Mouse (Mus musculus) liver, embryonic 11.5 days (tissue): Measurements from ENCODE around the gene Dpm3. TPM values are rescaled to one million over a fixed set of nuclear protein-coding genes. Genes with fewer than 3 reads are reported as not detected.
A peak's percentile ranks its signal among the peaks of the same experiment; 100 is the strongest.

Experiments
- ATAC-seq: fragments of 200-750 bp; cut with Nextera tagmentation; replicated peaks from 2 replicates; pipeline ENCODE4 v1.8.0; 2017; ENCODE audit warnings: moderate number of reproducible peaks, mild to moderate bottlenecking, moderate TSS enrichment, moderate library complexity; ENCODE audit not compliant: low FRiP score
- DNase-seq: peaks from one replicate; pipeline ENCODE4 v3.0.0-alpha.2; 2017; ENCODE audit warnings: low spot score
- H3K27ac ChIP-seq: fragments of 300-500 bp; sonication (generic); 2 replicates; pipeline ENCODE4 v1.5.1; 2014; ENCODE audit warnings: mild to moderate bottlenecking, low read depth, low read length, control low read depth
- H3K27me3 ChIP-seq: fragments of 300-500 bp; sonication (generic); replicated peaks from 2 replicates; pipeline ENCODE4 v1.6.1; 2014; ENCODE audit warnings: low read length, mixed read lengths; ENCODE audit not compliant: control insufficient read depth, insufficient read depth
- H3K36me3 ChIP-seq: fragments of 300-500 bp; sonication (generic); 2 replicates; pipeline ENCODE4 v1.6.1; 2014; ENCODE audit warnings: mild to moderate bottlenecking, low read length, moderate library complexity, mixed read lengths; ENCODE audit not compliant: control insufficient read depth, insufficient read depth
- H3K4me1 ChIP-seq: fragments of 300-500 bp; sonication (generic); replicated peaks from 2 replicates; pipeline ENCODE4 v1.6.1; 2014; ENCODE audit warnings: low read length, mixed read lengths; ENCODE audit not compliant: control insufficient read depth, insufficient read depth
- H3K4me2 ChIP-seq: fragments of 300-500 bp; sonication (generic); 2 replicates; pipeline ENCODE4 v1.6.1; 2014; ENCODE audit warnings: mild to moderate bottlenecking, control low read depth, moderate library complexity
- H3K4me3 ChIP-seq: fragments of 300-500 bp; sonication (generic); 2 replicates; pipeline ENCODE4 v1.5.1; 2014; ENCODE audit warnings: low read depth, low read length, control low read depth
- H3K9ac ChIP-seq: fragments of 300-500 bp; sonication (generic); 2 replicates; pipeline ENCODE4 v1.6.1; 2014; ENCODE audit warnings: low read depth, low read length, control low read depth
- H3K9me3 ChIP-seq: fragments of 300-500 bp; sonication (generic); 2 replicates; pipeline ENCODE4 v1.6.1; 2016; ENCODE audit warnings: low read length, inconsistent platforms, mixed read lengths; ENCODE audit not compliant: control insufficient read depth
- WGBS: fragments of 180-500 bp; shearing (Covaris S2); extraction: QIAGEN DNeasy Blood & Tissue Kit; methylation state at CpG from one replicate; pipeline ENCODE4 v1.1.7; 2014; 5-methylcytosine and 5-hydroxymethylcytosine counted together
- polyA plus RNA-seq: library from polyadenylated mRNA; unstranded; fragments of >200 nt; fragmentation: Nextera tagmentation; extraction: Ambion mirVana; gene quantifications from 2 replicates; pipeline ENCODE4 v1.2.1, GENCODE M21; 2014

Dpm3 gene
- polyA plus RNA-seq, 1 experiment from 2014 or later: 118 TPM

DNA sequence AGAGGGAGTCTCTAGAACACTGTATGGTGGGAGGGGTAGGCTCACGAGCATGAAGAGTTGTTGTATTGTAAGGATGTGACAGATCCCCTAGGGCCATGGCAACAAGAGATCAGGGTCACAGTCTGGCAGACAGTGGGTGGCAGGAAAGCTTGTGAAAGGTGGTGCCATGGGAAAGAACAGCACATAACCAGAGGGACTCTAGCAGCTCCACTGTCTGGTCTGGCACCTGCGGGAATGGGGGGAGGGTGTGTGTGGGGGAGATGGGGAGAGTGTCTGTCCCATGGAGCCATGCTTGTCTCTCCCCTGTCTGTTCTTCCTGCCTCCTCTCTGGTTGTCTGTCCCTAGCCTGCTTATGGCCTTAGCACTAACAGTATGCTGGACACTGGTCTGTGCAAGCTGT, 26.4 kb downstream of the Dpm3 start:
- no peak overlapping the region for H3K4me3 ChIP-seq
- no peaks in the 10 kb centered on the region for H3K36me3 ChIP-seq
- H3K9me3 ChIP-seq: no peaks in the 10 kb centered on the region
- no peak overlapping the region for H3K9ac ChIP-seq
- DNase-seq: peak; percentile 27
- H3K27me3 ChIP-seq: peaks cover 17% of the 10 kb centered on the region
- H3K4me1 ChIP-seq: peaks cover 6% of the 10 kb centered on the region
- no peak overlapping the region for H3K27ac ChIP-seq
- no peak for ATAC-seq
- 40% methylated on average over 2 of the region's 2 CpGs for WGBS
- H3K4me2 ChIP-seq: no peak overlapping the region; the same call in 1 of the 2 replicates

DNA sequence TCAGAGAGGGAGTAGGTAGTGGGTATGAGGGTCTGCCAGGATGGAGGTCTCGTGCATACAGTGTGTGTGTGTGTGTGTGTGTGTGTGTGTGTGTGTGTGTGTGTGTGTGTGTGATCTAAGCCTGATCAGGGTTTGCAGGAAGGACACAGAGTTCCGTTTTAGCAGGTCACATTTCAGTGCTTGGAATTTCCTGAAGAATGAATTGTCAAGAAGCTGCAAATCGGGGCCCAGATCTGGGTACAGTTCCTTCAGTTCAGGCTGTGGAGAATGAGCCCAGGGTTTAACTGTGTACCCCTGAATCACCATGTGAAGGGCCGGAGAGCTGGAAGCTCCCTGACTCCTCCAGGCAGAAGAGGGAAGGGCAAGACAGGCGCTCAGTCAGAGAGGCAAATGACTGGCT, 28.1 kb downstream of the Dpm3 start:
- no peaks in the 10 kb centered on the region for H3K4me1 ChIP-seq
- no peak for ATAC-seq

DNA sequence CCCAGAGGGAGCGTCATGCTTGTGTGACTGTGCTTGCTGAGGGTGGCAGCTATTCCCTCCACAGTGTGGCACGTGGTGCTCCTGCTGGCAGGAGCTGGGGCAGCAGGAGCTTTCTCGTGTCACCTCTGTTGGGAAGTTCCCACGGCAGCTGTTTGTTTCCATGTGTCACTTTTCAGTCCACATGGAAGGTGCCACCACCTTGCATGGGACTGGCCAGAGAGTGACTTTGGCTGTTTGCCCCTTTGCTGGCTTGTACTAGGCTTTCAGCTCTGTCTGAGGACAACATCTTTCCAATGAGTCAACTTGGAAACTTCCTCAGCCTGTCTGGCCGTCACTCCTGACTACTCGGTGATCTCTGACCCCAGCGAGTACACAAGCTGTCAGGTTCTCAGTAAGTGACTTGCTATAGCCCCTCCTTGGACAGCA, 29.4 kb downstream of the Dpm3 start:
- no peak overlapping the region for H3K4me3 ChIP-seq
- H3K9ac ChIP-seq: no peak overlapping the region
- no peaks in the 10 kb centered on the region for H3K9me3 ChIP-seq
- H3K4me2 ChIP-seq: no peak overlapping the region
- H3K27ac ChIP-seq: no peak overlapping the region
- H3K4me1 ChIP-seq: no peaks in the 10 kb centered on the region
- H3K27me3 ChIP-seq: 0 out of 2 replicates have a peak, but pooled peaks cover 4% of the 10 kb centered on the region
- ATAC-seq: no peak
- DNase-seq: peak; percentile 28
- 41% methylated on average over 7 of the region's 7 CpGs for WGBS
- H3K36me3 ChIP-seq: no peaks in the 10 kb centered on the region

More for the DNA sequence above, 28.1 kb downstream of the Dpm3 start:
- Histone ChIP-seq H3K36me3 (no peaks in the 10 kb centered on the region), H3K4me3 (no peak overlapping the region), H3K9ac (no peak overlapping the region), H3K27me3 (0 out of 2 replicates have a peak, but pooled peaks cover 4% of the 10 kb centered on the region), H3K9me3 (no peaks in the 10 kb centered on the region), H3K27ac (no peak overlapping the region), H3K4me2 (no peak overlapping the region)
- DNase-seq: peak; percentile 26
- WGBS: 59% methylated on average over 5 of the region's 5 CpGs

- H3K27ac ChIP-seq: no peak overlapping the region
- DNase-seq (no peak), ATAC-seq (no peak)
- H3K9me3 ChIP-seq: no peaks in the 10 kb centered on the region
- H3K27me3 ChIP-seq: 0 out of 2 replicates have a peak, but pooled peaks cover 2% of the 10 kb centered on the region
- no peaks in the 10 kb centered on the region; the same call in 1 of the 2 replicates for H3K4me1 ChIP-seq
- 35% methylated on average over 10 of the region's 10 CpGs for WGBS
- H3K4me2 ChIP-seq: no peak overlapping the region
- no peaks in the 10 kb centered on the region for H3K36me3 ChIP-seq
- no peak overlapping the region for H3K9ac ChIP-seq
- H3K4me3 ChIP-seq: no peak overlapping the region
Observed at GRCm38 (mm10) chr3:89291874-89292273, 32.7 kb downstream of the Dpm3 start.

GRCm38 (mm10) chr3:89292303-89292702, 33.1 kb downstream of the Dpm3 start:
- ATAC-seq (no peak), DNase-seq (no peak)
- H3K4me2 ChIP-seq: no peak overlapping the region
- H3K36me3 ChIP-seq: no peaks in the 10 kb centered on the region
- H3K27ac ChIP-seq: no peak overlapping the region
- WGBS: 82% methylated on average over 5 of the region's 5 CpGs
- H3K27me3 ChIP-seq: 0 out of 2 replicates have a peak, but pooled peaks cover 2% of the 10 kb centered on the region
- no peaks in the 10 kb centered on the region; the same call in 1 of the 2 replicates for H3K4me1 ChIP-seq
- H3K9me3 ChIP-seq: no peaks in the 10 kb centered on the region
- H3K4me3 ChIP-seq: no peak overlapping the region
- H3K9ac ChIP-seq: no peak overlapping the region

- no peaks in the 10 kb centered on the region for H3K9me3 ChIP-seq
- H3K27ac ChIP-seq: no peak overlapping the region
- H3K27me3 ChIP-seq: 0 out of 2 replicates have a peak, but pooled peaks cover 4% of the 10 kb centered on the region
- H3K36me3 ChIP-seq: no peaks in the 10 kb centered on the region
- H3K4me2 ChIP-seq: no peak overlapping the region
- H3K9ac ChIP-seq: no peak overlapping the region
- H3K4me3 ChIP-seq: no peak overlapping the region
- 83% methylated on average over 11 of the region's 11 CpGs for WGBS
- no peaks in the 10 kb centered on the region; the same call in 1 of the 2 replicates for H3K4me1 ChIP-seq
- DNase-seq (no peak), ATAC-seq (no peak)
Observed at GRCm38 (mm10) chr3:89293247-89293918, 34.2 kb downstream of the Dpm3 start.

DNA sequence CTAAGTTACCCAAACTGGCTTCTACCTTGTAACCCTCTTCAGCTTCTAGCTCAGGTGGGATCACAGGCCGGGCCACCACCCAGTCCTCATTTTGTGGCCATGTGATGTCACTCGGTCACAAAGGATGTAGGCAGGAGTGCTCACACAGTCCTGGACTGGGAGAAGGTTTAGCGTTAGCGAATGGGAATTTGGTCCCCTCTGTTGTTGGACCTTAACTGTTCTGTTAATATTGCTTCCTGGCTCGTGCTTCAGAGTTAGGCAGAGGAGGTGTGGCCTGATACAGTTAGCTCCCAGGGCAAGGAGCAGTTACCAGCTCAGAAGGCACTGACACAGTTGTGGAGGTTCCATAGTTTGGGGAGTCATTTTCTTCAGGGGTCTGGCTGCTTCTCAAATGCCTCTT, 35.0 kb downstream of the Dpm3 start:
- no peak overlapping the region for H3K9ac ChIP-seq
- H3K4me1 ChIP-seq: no peaks in the 10 kb centered on the region; the same call in 1 of the 2 replicates
- no peak for DNase-seq
- WGBS: 74% methylated on average over 5 of the region's 5 CpGs
- H3K36me3 ChIP-seq: no peaks in the 10 kb centered on the region
- no peak overlapping the region for H3K4me2 ChIP-seq
- no peak overlapping the region for H3K4me3 ChIP-seq
- ATAC-seq: no peak
- H3K27me3 ChIP-seq: peaks cover 2% of the 10 kb centered on the region; the same call in 1 of the 2 replicates
- H3K9me3 ChIP-seq: no peaks in the 10 kb centered on the region
- no peak overlapping the region for H3K27ac ChIP-seq

GRCm38 (mm10) chr3:89295685-89296230, 36.6 kb downstream of the Dpm3 start:
- Histone ChIP-seq H3K4me2 (no peak overlapping the region), H3K27ac (no peak overlapping the region), H3K27me3 (peaks cover 2% of the 10 kb centered on the region; the same call in 1 of the 2 replicates), H3K4me3 (no peak overlapping the region), H3K4me1 (peaks cover 3% of the 10 kb centered on the region; the same call in 1 of the 2 replicates), H3K9me3 (no peaks in the 10 kb centered on the region), H3K36me3 (no peaks in the 10 kb centered on the region), H3K9ac (no peak overlapping the region)
- DNase-seq (no peak), ATAC-seq (no peak)
- 69% methylated on average over 8 of the region's 8 CpGs for WGBS
